Mouse (Mus musculus) lung, adult 2 months (tissue): ENCODE results near the gene Ly6f. TPM values are rescaled to one million over a fixed set of nuclear protein-coding genes. Genes with fewer than 3 reads are reported as not detected.

Experiments used
- DNase-seq: peaks from one replicate; pipeline ENCODE4 v3.0.0; 2022
- H3K4me1 ChIP-seq: fragments of 200-500 bp; 2 replicates; pipeline ENCODE4 v1.6.1; 2011; ENCODE audit warnings: low read length; ENCODE audit not compliant: control insufficient read depth, insufficient read depth
- H3K4me3 ChIP-seq: fragments of 200-500 bp; replicated peaks from 2 replicates; pipeline ENCODE3; 2011; ENCODE audit warnings: low read depth, mild to moderate bottlenecking, control low read depth, low read length; ENCODE audit errors: extremely low read depth
- CTCF ChIP-seq: fragments of 200-500 bp; IDR thresholded peaks from 2 replicates; pipeline ENCODE4 v1.5.1; 2011; ENCODE audit warnings: mild to moderate bottlenecking, low read length, control low read depth; ENCODE audit not compliant: insufficient read depth
- POLR2A ChIP-seq: fragments of 200-500 bp; IDR thresholded peaks from 2 replicates; pipeline ENCODE4 v1.6.1; 2011; ENCODE audit warnings: low read depth, mild to moderate bottlenecking, control low read depth, low read length, borderline replicate concordance; ENCODE audit errors: extremely low read depth
- WGBS: fragments of 180-500 bp; shearing (Covaris S2); methylation state at CpG from one replicate; pipeline ENCODE4 v1.1.7; 2018; 5-methylcytosine and 5-hydroxymethylcytosine counted together
- polyA plus RNA-seq: library from polyadenylated mRNA; depleted of rRNA; stranded (reverse); fragments of >200 nt; gene quantifications from 2 replicates; pipeline ENCODE4 v1.2.3, GENCODE M21; 2012; rRNA removed

The Ly6f gene
- polyA plus RNA-seq: not detected in 2 replicates

DNA sequence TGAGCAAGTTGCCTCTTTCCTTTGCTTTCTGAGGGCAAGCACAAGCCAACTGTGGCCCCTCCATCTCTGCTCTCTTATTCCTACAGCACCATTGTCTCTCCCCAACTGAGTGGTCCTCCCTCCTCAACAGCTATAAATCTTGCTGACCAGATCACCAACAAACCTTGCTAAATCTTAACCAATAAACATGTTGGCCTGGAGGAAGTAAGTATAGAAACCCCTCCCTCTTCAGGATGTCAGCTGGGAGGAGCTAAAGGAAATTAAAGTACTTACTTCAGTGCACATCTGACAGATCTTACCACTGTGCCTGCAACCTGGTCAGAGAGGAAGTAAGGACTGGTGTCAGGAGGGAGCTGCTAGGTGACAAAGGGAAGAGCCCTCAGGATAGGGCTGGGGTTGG, at the start of gene Ly6f:
Gene Ly6f, plus strand, starts transcription at position 301 of the 400 bp plus-strand sequence.
- no peak for TF ChIP-seq CTCF
- no peak within 1 kb of the TSS for H3K4me3 ChIP-seq
- H3K4me1 ChIP-seq: no peaks in the 10 kb centered on the region
- DNase-seq: no peak

DNA sequence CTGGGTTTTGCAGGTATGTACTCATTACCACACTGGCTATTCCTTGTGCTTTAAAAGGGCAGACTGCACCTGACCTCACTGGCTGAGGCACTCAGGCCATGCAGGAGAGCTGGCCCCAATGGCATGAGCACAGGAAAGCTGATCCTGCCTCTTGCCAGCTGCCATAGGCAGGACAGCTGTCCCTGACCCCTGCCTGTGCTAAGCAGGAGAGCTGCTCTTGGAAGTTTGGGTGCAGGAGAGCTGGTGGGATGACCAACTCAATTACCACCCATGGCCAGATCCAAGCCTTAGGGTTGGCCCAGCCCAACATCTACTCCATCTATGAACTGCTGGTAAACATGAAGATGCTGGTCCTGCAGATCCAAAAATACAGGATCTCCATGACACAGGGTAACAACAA, 46.3 kb upstream of the Ly6f start:
- Histone ChIP-seq H3K4me1 (no peaks in the 10 kb centered on the region), H3K4me3 (no peak overlapping the region)
- TF ChIP-seq CTCF (no peak), POLR2A (no peak)
- DNase-seq: no peak

DNA sequence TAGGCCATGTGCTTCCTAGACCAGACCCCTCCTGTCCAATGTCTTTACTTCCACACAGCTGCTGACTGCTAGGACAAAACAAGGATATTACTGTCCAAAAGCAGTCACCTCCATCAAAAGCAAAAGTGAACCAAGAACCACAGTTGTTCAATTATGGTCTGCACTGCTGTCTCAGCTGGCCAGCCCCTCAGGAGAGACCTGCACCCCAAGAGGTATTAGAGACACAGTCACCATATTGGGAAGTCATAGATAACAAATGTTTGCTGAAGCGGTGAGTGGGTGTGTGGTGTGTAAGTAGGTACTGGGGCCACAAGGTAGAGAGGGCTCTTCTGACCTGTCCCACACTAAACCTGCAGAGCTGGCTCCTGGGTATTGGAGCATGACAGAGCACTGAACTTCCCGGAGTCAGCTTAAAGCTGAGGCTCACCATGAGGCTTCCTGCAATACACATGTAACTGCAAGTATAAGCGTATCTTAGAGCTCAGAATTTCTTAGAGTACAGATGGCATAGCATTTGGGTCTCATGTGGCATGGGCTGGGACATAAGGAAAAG, 30.4 kb upstream of the Ly6f start:
- DNase-seq: no peak
- 76% methylated on average over 3 of the region's 3 CpGs for WGBS
- TF ChIP-seq CTCF: no peak
- TF ChIP-seq POLR2A: no peak

DNA sequence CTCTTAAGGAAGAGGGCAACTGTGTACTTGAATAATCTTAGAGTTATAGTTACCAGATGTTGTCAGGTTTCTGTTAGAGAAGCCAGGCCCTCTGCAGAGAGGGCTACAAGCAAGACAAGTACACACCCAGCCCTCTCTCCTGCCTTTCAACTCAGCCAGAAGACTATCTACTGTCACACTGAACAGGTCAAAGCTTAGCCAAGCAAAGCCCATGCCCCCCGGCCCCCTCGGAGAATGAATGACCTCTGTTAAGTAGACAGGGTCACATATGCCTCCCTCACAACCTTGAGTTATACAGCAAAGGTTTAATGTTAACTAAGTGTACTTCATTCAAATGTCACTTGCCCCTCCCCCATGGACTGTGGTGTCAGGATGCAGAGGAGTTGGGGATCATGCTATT, 27.7 kb upstream of the Ly6f start:
- DNase-seq: no peak
- Histone ChIP-seq H3K4me1 (no peaks in the 10 kb centered on the region), H3K4me3 (no peak overlapping the region)
- TF ChIP-seq POLR2A: no peak
- WGBS: 62% methylated on average over 2 of the region's 2 CpGs

More for the DNA sequence above, 30.4 kb upstream of the Ly6f start:
- Histone ChIP-seq H3K4me1 (no peaks in the 10 kb centered on the region), H3K4me3 (no peak overlapping the region)

DNA sequence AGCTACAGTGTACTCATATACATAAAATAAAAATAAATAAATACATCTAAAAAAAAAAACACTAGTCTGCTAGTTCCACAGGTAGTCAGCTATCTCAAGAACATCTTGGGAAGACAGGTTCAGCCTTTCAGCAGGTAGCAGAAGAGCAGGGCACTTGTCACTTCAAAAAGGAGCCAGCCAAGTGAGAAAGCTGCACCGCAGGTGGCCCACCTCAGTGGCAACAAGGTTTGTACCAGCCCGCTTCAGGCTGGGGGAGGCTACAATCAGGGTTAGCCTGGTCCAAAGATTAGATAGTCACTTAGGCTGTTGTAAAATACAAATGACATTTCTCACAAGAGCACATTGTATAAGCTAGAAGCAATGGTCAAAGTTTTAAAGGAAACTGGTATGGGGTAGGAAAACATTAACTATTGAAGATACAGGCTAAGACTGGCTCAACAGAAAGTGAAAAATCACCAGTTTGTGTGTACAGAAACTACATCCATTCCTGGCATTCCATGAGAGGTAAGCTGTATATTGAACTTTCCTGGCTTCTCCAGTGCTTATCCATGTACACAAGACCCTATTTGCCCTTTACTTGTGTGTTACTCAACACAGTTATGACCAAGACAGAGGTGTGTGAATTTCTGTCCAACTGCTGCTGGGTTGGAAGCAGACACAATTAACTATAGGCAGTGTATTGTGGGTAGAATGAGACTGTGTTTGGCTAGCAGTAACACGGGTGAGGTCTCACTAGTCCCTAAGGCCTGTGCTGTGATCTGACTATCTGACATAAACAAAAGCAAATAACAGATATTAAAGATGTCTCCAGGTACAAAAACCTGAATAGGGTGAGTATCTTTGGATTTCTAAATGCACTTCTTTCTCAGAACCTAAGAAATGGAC, 25.2 kb upstream of the Ly6f start:
- H3K4me3 ChIP-seq: no peak overlapping the region
- WGBS: 75% methylated on average over 3 of the region's 3 CpGs
- TF ChIP-seq CTCF: no peak
- TF ChIP-seq POLR2A: no peak
- no peaks in the 10 kb centered on the region for H3K4me1 ChIP-seq
- DNase-seq: no peak

DNA sequence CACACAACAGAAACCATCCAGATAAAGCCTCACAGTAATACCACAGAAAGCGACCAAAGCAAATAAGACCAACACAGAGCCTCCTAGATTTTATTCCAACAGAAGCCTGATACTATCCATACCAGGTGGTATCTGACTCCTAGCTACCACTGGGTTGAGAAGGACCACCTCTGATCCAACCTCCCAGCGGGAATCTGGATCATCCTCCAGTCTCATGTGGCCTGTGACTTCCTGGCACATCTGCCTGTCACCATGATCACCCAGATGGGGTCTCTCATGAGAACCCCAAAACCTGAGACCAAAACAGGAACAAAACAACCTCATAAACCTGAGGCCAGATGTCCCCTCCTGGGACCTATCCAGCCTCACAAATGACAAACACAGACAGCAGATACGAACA, 13.6 kb upstream of the Ly6f start:
- TF ChIP-seq POLR2A (no peak), CTCF (no peak)
- no peak for DNase-seq
- H3K4me1 ChIP-seq: no peaks in the 10 kb centered on the region
- H3K4me3 ChIP-seq: no peak overlapping the region
- WGBS: 78% methylated on average over 3 of the region's 3 CpGs

DNA sequence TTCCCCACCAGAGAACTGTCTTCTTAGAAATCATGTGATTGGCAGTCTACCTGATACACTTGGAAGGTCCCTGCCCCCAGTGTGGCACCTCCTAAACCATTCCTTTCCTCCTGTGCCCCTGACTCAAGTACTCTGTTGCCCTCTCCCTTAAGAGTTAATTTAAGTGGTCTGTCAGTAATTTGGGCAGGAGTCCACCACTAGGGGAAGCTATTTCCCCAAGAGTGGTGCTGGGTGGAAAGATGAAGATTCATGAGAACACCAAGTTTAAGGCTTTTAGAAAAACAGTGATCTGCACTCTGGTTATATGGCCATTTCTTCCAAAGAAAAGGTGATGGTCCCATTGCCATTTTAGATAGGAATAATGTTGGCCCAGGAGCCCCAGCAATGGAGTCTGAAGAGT, 2.4 kb upstream of the Ly6f start:
- no peak for DNase-seq
- no peak overlapping the region for H3K4me3 ChIP-seq

DNA sequence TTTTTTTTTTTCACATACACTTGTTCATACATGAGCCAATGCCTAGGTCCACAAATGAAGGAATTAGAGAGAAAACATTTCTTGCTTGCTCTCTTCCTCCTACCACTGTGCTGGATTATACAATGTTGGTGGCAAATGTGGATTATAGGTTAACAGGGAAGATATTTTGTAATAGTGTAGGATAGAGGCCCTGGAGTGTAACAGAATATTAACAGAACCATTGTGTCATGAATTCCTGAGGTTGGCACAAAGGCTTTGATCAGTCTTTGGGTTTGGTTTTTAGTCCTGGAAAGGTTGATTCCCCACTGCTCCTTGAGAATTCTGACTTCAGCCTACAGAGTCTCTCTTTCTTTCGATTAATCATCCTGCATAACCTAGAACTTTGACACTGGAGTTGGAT, 1.6 kb upstream of the Ly6f start:
- TF ChIP-seq POLR2A (no peak), CTCF (no peak)
- 43% methylated on average over 1 of the region's 1 CpGs for WGBS
- no peak overlapping the region for H3K4me3 ChIP-seq

More for the DNA sequence above, 2.4 kb upstream of the Ly6f start:
- no peak for TF ChIP-seq CTCF
- TF ChIP-seq POLR2A: no peak
- H3K4me1 ChIP-seq: no peaks in the 10 kb centered on the region

DNA sequence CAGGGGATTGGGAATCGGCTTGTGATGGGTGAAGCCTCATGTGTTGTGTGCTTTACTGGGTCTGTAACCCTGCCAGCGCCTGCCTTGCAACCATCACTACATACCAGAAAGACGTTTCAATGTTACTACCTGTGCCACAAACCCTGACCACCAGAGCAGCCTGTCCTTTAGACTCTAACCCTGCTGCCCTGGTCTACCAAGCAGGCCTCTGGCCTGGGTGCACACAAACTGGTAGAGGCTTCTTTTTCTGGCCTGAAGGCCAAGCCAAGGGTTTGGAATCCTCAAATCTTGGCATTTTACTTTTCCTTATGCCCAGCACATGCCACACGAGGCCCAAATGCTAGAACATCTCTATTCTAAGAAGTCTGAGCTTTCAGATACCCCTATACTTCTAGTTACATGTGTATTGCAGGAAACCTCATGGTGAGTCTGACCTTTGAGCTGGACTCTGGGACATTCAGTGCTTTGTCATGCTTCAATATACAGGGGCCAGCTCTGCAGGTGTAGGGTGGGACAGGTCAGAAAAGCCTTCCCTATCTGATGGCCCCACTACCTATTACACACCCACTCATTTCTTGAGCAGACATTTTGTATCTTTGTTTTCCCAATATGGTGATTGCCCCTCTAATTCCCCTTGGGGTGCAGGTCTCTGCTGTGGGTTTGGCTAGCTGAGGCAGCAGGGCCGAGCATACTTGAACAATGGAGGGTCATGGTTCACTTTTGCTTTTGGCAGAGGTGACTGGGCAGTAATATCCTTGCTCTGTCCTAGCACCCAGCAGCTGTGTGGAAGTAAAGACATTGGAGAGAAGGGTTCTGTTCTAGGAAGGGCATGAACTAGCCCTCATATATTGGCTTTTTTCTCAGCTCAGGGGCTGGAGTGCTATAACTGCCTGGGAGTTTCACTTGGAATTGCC, 952 bp downstream of the Ly6f start:
- no peak for DNase-seq
- TF ChIP-seq POLR2A (no peak), CTCF (no peak)
- H3K4me3 ChIP-seq: no peak overlapping the region
- H3K4me1 ChIP-seq: no peaks in the 10 kb centered on the region
- WGBS: 62% methylated on average over 5 of the region's 5 CpGs

More for the DNA sequence above, 1.6 kb upstream of the Ly6f start:
- no peaks in the 10 kb centered on the region for H3K4me1 ChIP-seq
- DNase-seq: no peak
